Mouse (Mus musculus): Measurements from ENCODE around the gene Rfc4. TPM values are rescaled to one million over a fixed set of nuclear protein-coding genes. Genes with fewer than 3 reads are reported as not detected.

Rfc4 gene
- polyA plus RNA-seq, 1 experiment from 2014 or later, result 76.2 TPM

Small RNAs within 50 kb of the gene (microRNA-seq; reads per million reads assigned to microRNA genes)
- not detected for gene Gm49346

Other genes starting within 250 kb of the Rfc4 start
- gene Ahsg, start 236.5 kb downstream of the Rfc4 start, polyA plus RNA-seq (2015; fragmentation: Nextera tagmentation; extraction: Ambion mirVana), result 0.24 TPM in 1 of 2 replicates, not detected in the other
- gene Fetub, start 209.4 kb downstream of the Rfc4 start, polyA plus RNA-seq (2015; fragmentation: Nextera tagmentation; extraction: Ambion mirVana), result not detected in 2 replicates
- 0.15 TPM in 1 of 2 replicates, not detected in the other for gene Hrg, start 176.7 kb downstream of the Rfc4 start, polyA plus RNA-seq (2015; fragmentation: Nextera tagmentation; extraction: Ambion mirVana)
- gene Kng2, start 98.3 kb downstream of the Rfc4 start, polyA plus RNA-seq (2015; fragmentation: Nextera tagmentation; extraction: Ambion mirVana), result not detected in 2 replicates
- 0.16 TPM in 1 of 2 replicates, not detected in the other for gene Kng1, start 69.9 kb downstream of the Rfc4 start, polyA plus RNA-seq (2015; fragmentation: Nextera tagmentation; extraction: Ambion mirVana)
- 281 and 302 TPM in 2 replicates for gene Eif4a2, start 20.3 kb downstream of the Rfc4 start, polyA plus RNA-seq (2015; fragmentation: Nextera tagmentation; extraction: Ambion mirVana)
- 0.12 TPM in 1 of 2 replicates, not detected in the other for gene Adipoq, start 18.8 kb upstream of the Rfc4 start, polyA plus RNA-seq (2015; fragmentation: Nextera tagmentation; extraction: Ambion mirVana)
- gene St6gal1, start 97.0 kb upstream of the Rfc4 start, polyA plus RNA-seq (2015; fragmentation: Nextera tagmentation; extraction: Ambion mirVana), result 43.1 and 44.5 TPM in 2 replicates